Mouse (Mus musculus) brain, embryonic 14.5 days (tissue): ENCODE results near the gene Tmem256.

ENCODE experiments used
- CTCF ChIP-seq: fragments of 200-500 bp; IDR thresholded peaks from 2 replicates; pipeline ENCODE4 v1.5.1; 2012; ENCODE audit warnings: inconsistent platforms, mild to moderate bottlenecking, moderate library complexity, borderline replicate concordance; ENCODE audit not compliant: insufficient read depth, insufficient read length; ENCODE audit errors: extremely low read depth
- POLR2A ChIP-seq: fragments of 200-500 bp; IDR thresholded peaks from 2 replicates; pipeline ENCODE4 v1.6.1; 2012; ENCODE audit warnings: mild to moderate bottlenecking, inconsistent platforms, borderline replicate concordance; ENCODE audit not compliant: poor library complexity, insufficient read depth, insufficient read length, severe bottlenecking; ENCODE audit errors: extremely low read depth

DNA sequence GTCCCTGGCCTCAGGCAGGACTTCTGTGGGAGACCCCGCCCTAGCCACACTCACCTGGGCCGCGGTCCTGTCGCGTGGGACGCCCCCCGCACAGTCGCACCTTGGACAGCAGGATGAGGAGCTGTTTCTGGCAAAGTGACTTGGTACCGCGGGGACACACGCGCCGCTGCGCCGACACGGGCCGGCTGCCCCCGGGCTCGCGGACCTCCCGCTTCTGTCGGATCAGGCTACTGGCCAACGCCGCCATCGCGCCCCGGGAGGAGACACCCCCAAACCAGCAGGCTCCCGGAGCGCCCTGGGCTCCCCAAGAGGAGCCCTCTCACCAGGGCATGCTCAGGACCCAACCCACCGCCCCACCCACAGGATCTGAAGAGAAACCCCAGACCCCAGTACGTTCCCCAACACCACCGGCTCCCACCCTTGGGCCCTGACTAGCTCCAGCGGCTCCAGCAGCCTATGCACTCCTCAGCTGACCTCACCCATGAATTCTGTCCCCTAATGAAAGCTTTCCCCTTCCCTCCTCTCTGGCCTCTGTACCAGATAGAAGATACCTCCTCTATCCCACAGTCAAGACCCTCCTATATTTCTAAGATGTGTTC, 36.8 kb upstream of the Tmem256 start, which contains the start of gene Fgf11:
- TF ChIP-seq CTCF (no peak), POLR2A (no peak)
